Mouse (Mus musculus) heart, postnatal 0 days (tissue): Measurements from ENCODE around the gene Dlg2. TPM values are rescaled to one million over a fixed set of nuclear protein-coding genes. Genes with fewer than 3 reads are reported as not detected.

Source experiments
- ATAC-seq: fragments of 200-750 bp; cut with Nextera tagmentation; 2 replicates; pipeline ENCODE4 v1.8.0; 2017; ENCODE audit warnings: low read depth, moderate number of reproducible peaks, moderate library complexity; ENCODE audit not compliant: insufficient read depth
- DNase-seq: peaks from one replicate; pipeline ENCODE4 v3.0.0-alpha.2; 2016; ENCODE audit warnings: low spot score
- H3K27ac ChIP-seq: fragments of 300-500 bp; sonication (generic); 2 replicates; pipeline ENCODE4 v1.5.1; 2014; ENCODE audit warnings: low read depth, mild to moderate bottlenecking
- H3K27me3 ChIP-seq: fragments of 300-500 bp; sonication (generic); 2 replicates; pipeline ENCODE4 v1.6.1; 2014; ENCODE audit warnings: low read length, mixed read lengths; ENCODE audit not compliant: control insufficient read depth, insufficient read depth
- H3K36me3 ChIP-seq: fragments of 300-500 bp; sonication (generic); replicated peaks from 2 replicates; pipeline ENCODE4 v1.6.1; 2014; ENCODE audit warnings: low read length, mixed read lengths; ENCODE audit not compliant: control insufficient read depth, insufficient read depth
- H3K4me1 ChIP-seq: fragments of 300-500 bp; sonication (generic); 2 replicates; pipeline ENCODE4 v1.6.1; 2014; ENCODE audit warnings: antibody characterized with exemption; ENCODE audit not compliant: control insufficient read depth, insufficient read depth
- H3K4me2 ChIP-seq: fragments of 300-500 bp; sonication (generic); 2 replicates; pipeline ENCODE4 v1.6.1; 2014; ENCODE audit warnings: low read depth, mild to moderate bottlenecking, low read length, moderate library complexity
- H3K4me3 ChIP-seq: fragments of 300-500 bp; sonication (generic); 2 replicates; pipeline ENCODE4 v1.5.1; 2014; ENCODE audit warnings: low read depth, low read length
- H3K9ac ChIP-seq: fragments of 300-500 bp; sonication (generic); replicated peaks from 2 replicates; pipeline ENCODE4 v1.6.1; 2014; ENCODE audit warnings: low read depth, low read length, mixed read lengths
- H3K9me3 ChIP-seq: fragments of 300-500 bp; sonication (generic); replicated peaks from 2 replicates; pipeline ENCODE4 v1.6.1; 2016; ENCODE audit warnings: low read length; ENCODE audit not compliant: control insufficient read depth
- CTCF ChIP-seq: IDR thresholded peaks from 2 replicates; pipeline ENCODE4 v1.5.1; 2016; ENCODE audit warnings: antibody characterized with exemption, control low read depth, low read depth
- EP300 ChIP-seq: IDR thresholded peaks from 2 replicates; pipeline ENCODE4 v1.6.1; 2016; ENCODE audit warnings: antibody characterized with exemption, low read depth
- WGBS: fragments of 180-500 bp; shearing (Covaris S2); extraction: QIAGEN DNeasy Blood & Tissue Kit; methylation state at CpG from one replicate; pipeline ENCODE4 v1.1.7; 2014; 5-methylcytosine and 5-hydroxymethylcytosine counted together
- polyA plus RNA-seq: library from polyadenylated mRNA; unstranded; fragments of >200 nt; fragmentation: Nextera tagmentation; extraction: Ambion mirVana; gene quantifications from 2 replicates; pipeline ENCODE4 v1.2.1, GENCODE M21; 2015
- total RNA-seq: library from RNA; depleted of rRNA; stranded (reverse); fragments of >200 nt; gene quantifications from 2 replicates; pipeline ENCODE4 v1.2.3, GENCODE M21; 2014; ENCODE audit warnings: low replicate concordance

Dlg2 gene
- total and polyA plus RNA-seq, 2 experiments from 2014 or later, result 1.3 to 2.3 TPM

GRCm38 (mm10) chr7:92321786-92322185 lies 1845.3 kb downstream of the Dlg2 start:
- no peak overlapping the region for H3K27ac ChIP-seq
- no peaks in the 10 kb centered on the region for H3K4me1 ChIP-seq
- DNase-seq (no peak), ATAC-seq (no peak)
- no peaks in the 10 kb centered on the region for H3K27me3 ChIP-seq
- no peaks in the 10 kb centered on the region for H3K36me3 ChIP-seq
- no peak overlapping the region for H3K4me2 ChIP-seq
- TF ChIP-seq EP300 (no peak), CTCF (no peak)
- no peaks in the 10 kb centered on the region for H3K9me3 ChIP-seq
- no peak overlapping the region for H3K9ac ChIP-seq
- no peak overlapping the region for H3K4me3 ChIP-seq
- WGBS, result 67% methylated on average over 2 of the region's 2 CpGs

GRCm38 (mm10) chr7:92322342-92323069 lies 1846.0 kb downstream of the Dlg2 start:
- DNase-seq (no peak), ATAC-seq (no peak)
- WGBS, result 79% methylated on average over 13 of the region's 13 CpGs
- Histone ChIP-seq H3K4me2 (no peak overlapping the region), H3K27me3 (no peaks in the 10 kb centered on the region), H3K9me3 (no peaks in the 10 kb centered on the region), H3K27ac (no peak overlapping the region), H3K9ac (no peak overlapping the region), H3K4me3 (no peak overlapping the region), H3K4me1 (no peaks in the 10 kb centered on the region), H3K36me3 (no peaks in the 10 kb centered on the region)
- TF ChIP-seq EP300 (no peak), CTCF (no peak)

GRCm38 (mm10) chr7:92323710-92324109 lies 1847.2 kb downstream of the Dlg2 start:
- no peak overlapping the region for H3K4me3 ChIP-seq
- ATAC-seq (no peak), DNase-seq (no peak)
- H3K36me3 ChIP-seq, result no peaks in the 10 kb centered on the region
- H3K4me1 ChIP-seq, result no peaks in the 10 kb centered on the region
- no peaks in the 10 kb centered on the region for H3K27me3 ChIP-seq
- no peak overlapping the region for H3K27ac ChIP-seq
- no peak for TF ChIP-seq EP300
- peak; percentile 71 for TF ChIP-seq CTCF
- no peaks in the 10 kb centered on the region for H3K9me3 ChIP-seq
- whole genome bisulfite sequencing, result 27% methylated on average over 4 of the region's 4 CpGs
- H3K9ac ChIP-seq, result no peak overlapping the region
- no peak overlapping the region for H3K4me2 ChIP-seq

- 31% methylated on average over 2 of the region's 2 CpGs for WGBS
These were observed 1850.9 kb downstream of the Dlg2 start for GRCm38 (mm10) chr7:92327343-92327896.

GRCm38 (mm10) chr7:92333220-92333898 lies 1856.9 kb downstream of the Dlg2 start:
- H3K27me3 ChIP-seq, result no peaks in the 10 kb centered on the region
- no peak overlapping the region for H3K4me3 ChIP-seq
- no peak for TF ChIP-seq CTCF
- no peak for TF ChIP-seq EP300
- no peaks in the 10 kb centered on the region for H3K9me3 ChIP-seq
- no peak for ATAC-seq
- H3K4me1 ChIP-seq, result no peaks in the 10 kb centered on the region
- WGBS, result 76% methylated on average over 5 of the region's 5 CpGs
- no peak overlapping the region for H3K9ac ChIP-seq
- no peaks in the 10 kb centered on the region for H3K36me3 ChIP-seq
- no peak overlapping the region for H3K27ac ChIP-seq
- no peak overlapping the region for H3K4me2 ChIP-seq
- no peak for DNase-seq

More at GRCm38 (mm10) chr7:92327343-92327896, 1850.9 kb downstream of the Dlg2 start:
- DNase-seq (no peak), ATAC-seq (no peak)
- Histone ChIP-seq H3K9ac (no peak overlapping the region), H3K4me1 (no peaks in the 10 kb centered on the region), H3K4me2 (no peak overlapping the region), H3K4me3 (no peak overlapping the region), H3K27me3 (no peaks in the 10 kb centered on the region), H3K9me3 (no peaks in the 10 kb centered on the region), H3K36me3 (no peaks in the 10 kb centered on the region), H3K27ac (no peak overlapping the region)
- TF ChIP-seq EP300 (no peak), CTCF (no peak)

- H3K27ac ChIP-seq, result no peak overlapping the region
- H3K4me1 ChIP-seq, result no peaks in the 10 kb centered on the region
- no peak overlapping the region for H3K4me2 ChIP-seq
- ATAC-seq (no peak), DNase-seq (no peak)
- no peak overlapping the region for H3K4me3 ChIP-seq
- H3K36me3 ChIP-seq, result no peaks in the 10 kb centered on the region
- no peak overlapping the region for H3K9ac ChIP-seq
- 61% methylated on average over 3 of the region's 3 CpGs for WGBS
- H3K9me3 ChIP-seq, result no peaks in the 10 kb centered on the region
- H3K27me3 ChIP-seq, result no peaks in the 10 kb centered on the region
- TF ChIP-seq EP300 (no peak), CTCF (no peak)
These were observed 1880.1 kb downstream of the Dlg2 start for GRCm38 (mm10) chr7:92356542-92356941.
